Mouse (Mus musculus) testis, postnatal 10 days (tissue): ENCODE measurements at regions not wholly inside any gene's neighbourhood (a gene's known extent, or its start where the extent isn't known, plus 50 kb on each side); places are given as distances from the start of the nearest gene placed in this dataset.

Experiments used
- DNase-seq: peaks from one replicate; pipeline ENCODE4 v3.0.0; 2021; ENCODE audit warnings: low spot score

- no peak for DNase-seq
These were observed 85.0 kb downstream of the Arl4a start for GRCm38 (mm10) chr12:39952854-39953253.

- no peak for DNase-seq
These were observed 85.9 kb downstream of the Arl4a start for GRCm38 (mm10) chr12:39951911-39952310.

- no peak for DNase-seq
These were observed 87.5 kb downstream of the Arl4a start for GRCm38 (mm10) chr12:39950270-39950801.

- DNase-seq: no peak
These were observed 94.9 kb downstream of the Arl4a start for GRCm38 (mm10) chr12:39942910-39943309.

- no peak for DNase-seq
These were observed 96.7 kb downstream of the Arl4a start for GRCm38 (mm10) chr12:39941162-39941561.

GRCm38 (mm10) chr12:39939017-39939416 lies 98.8 kb downstream of the Arl4a start:
- no peak for DNase-seq

- DNase-seq: no peak
These were observed 99.6 kb downstream of the Arl4a start for GRCm38 (mm10) chr12:39938211-39938610.

- DNase-seq: no peak
These were observed 101.5 kb downstream of the Arl4a start for GRCm38 (mm10) chr12:39936331-39936730.

- no peak for DNase-seq
These were observed 102.0 kb downstream of the Arl4a start for GRCm38 (mm10) chr12:39935775-39936174.

- no peak for DNase-seq
These were observed 102.9 kb downstream of the Arl4a start for GRCm38 (mm10) chr12:39934877-39935276.

GRCm38 (mm10) chr12:39931251-39931650 lies 106.6 kb downstream of the Arl4a start:
- no peak for DNase-seq

- DNase-seq: no peak
These were observed 109.9 kb downstream of the Arl4a start for GRCm38 (mm10) chr12:39927902-39928301.

GRCm38 (mm10) chr12:39927014-39927413 lies 110.8 kb downstream of the Arl4a start:
- no peak for DNase-seq

- no peak for DNase-seq
These were observed 116.3 kb downstream of the Arl4a start for GRCm38 (mm10) chr12:39921481-39921880.

- no peak for DNase-seq
These were observed 117.3 kb downstream of the Arl4a start for GRCm38 (mm10) chr12:39920466-39920913.

GRCm38 (mm10) chr12:39919909-39920308 lies 117.9 kb downstream of the Arl4a start:
- DNase-seq: no peak

- no peak for DNase-seq
These were observed 149.3 kb downstream of the Arl4a start for GRCm38 (mm10) chr12:39888493-39888892.

- no peak for DNase-seq
These were observed 152.5 kb downstream of the Arl4a start for GRCm38 (mm10) chr12:39885366-39885765.

GRCm38 (mm10) chr12:39880309-39880708 lies 157.5 kb downstream of the Arl4a start:
- no peak for DNase-seq

- no peak for DNase-seq
These were observed 163.9 kb downstream of the Arl4a start for GRCm38 (mm10) chr12:39873917-39874316.

- no peak for DNase-seq
These were observed 176.0 kb downstream of the Arl4a start for GRCm38 (mm10) chr12:39861797-39862196.

GRCm38 (mm10) chr12:39851610-39852009 lies 186.2 kb downstream of the Arl4a start:
- DNase-seq: no peak

- DNase-seq: no peak
These were observed 188.3 kb downstream of the Arl4a start for GRCm38 (mm10) chr12:39849346-39850058.

GRCm38 (mm10) chr12:39840615-39841014 lies 197.2 kb downstream of the Arl4a start:
- DNase-seq: no peak
